Mouse (Mus musculus) liver, embryonic 14.5 days (tissue): ENCODE results near the gene Enho.

Source experiments
- CTCF ChIP-seq: IDR thresholded peaks from 2 replicates; pipeline ENCODE4 v1.5.1; 2016; ENCODE audit warnings: antibody characterized with exemption, low read depth, control low read depth
- EP300 ChIP-seq: IDR thresholded peaks from 2 replicates; pipeline ENCODE4 v1.6.1; 2016; ENCODE audit warnings: antibody characterized with exemption, low read depth

DNA sequence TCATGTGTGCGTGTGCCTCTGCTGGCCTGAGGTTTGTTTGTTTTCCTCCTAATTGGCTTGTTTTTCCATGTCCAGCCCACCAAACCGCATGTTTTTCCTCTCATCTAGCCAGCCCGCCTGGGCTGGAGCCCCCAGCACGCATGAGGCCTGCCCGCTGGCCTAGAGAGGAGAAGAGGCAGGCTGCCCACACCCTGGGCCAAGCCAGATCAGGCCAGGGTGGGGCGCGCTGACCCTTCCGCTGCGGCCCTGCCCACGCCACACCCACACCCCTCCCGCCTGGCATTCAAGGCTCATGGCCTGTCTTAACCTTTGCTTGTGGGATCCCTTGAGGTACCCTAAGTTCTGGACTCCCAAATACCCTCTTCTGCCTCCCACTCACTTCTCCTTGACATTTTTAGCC, 26.5 kb upstream of the Enho start:
- TF ChIP-seq CTCF (no peak), EP300 (no peak)
